Mouse (Mus musculus): ENCODE results near the gene Rtn4rl2. TPM values are rescaled to one million over a fixed set of nuclear protein-coding genes. Genes with fewer than 3 reads are reported as not detected.

Rtn4rl2 gene
- total RNA-seq, 4 experiments from 2014 or later = 63.8 to 85.9 (median 79.0) TPM

Small RNAs within 50 kb of the gene (microRNA-seq; reads per million reads assigned to microRNA genes)
- 0 reads per million in 2 experiments for gene Gm24332

Other genes starting within 250 kb of the Rtn4rl2 start
- 10 to 100 TPM; 51.9 to 56.8 (median 53.1) TPM for gene Ctnnd1, start 235.9 kb downstream of the Rtn4rl2 start, total RNA-seq (2022)
- gene Btbd18, start 227.6 kb downstream of the Rtn4rl2 start, total RNA-seq (2022) = not detected
- gene Selenoh, start 215.9 kb downstream of the Rtn4rl2 start, total RNA-seq (2022) = 10 to 100 TPM; 24.1 to 33.6 (median 28.4) TPM
- 1 to 10 TPM in 3 of 4 experiments, not detected in 1; 1.5 to 5.7 (median 1.8) TPM for gene Gm28635, start 208.7 kb downstream of the Rtn4rl2 start, total RNA-seq (2022)
- 10 to 100 TPM; 29.0 to 33.4 (median 31.7) TPM for gene Med19, start 208.3 kb downstream of the Rtn4rl2 start, total RNA-seq (2022)
- gene Tmx2, start 207.6 kb downstream of the Rtn4rl2 start, total RNA-seq (2022) = 100 to 1,000 TPM; 221 to 271 (median 233) TPM
- gene Zdhhc5, start 171.5 kb downstream of the Rtn4rl2 start, total RNA-seq (2022) = 10 to 100 TPM; 34.5 to 41.7 (median 36.3) TPM
- 10 to 100 TPM in 1 of 4 experiments, 1 to 10 TPM in 3; 7.4 to 10.4 (median 8.5) TPM for gene Clp1, start 159.4 kb downstream of the Rtn4rl2 start, total RNA-seq (2022)
- gene Ypel4, start 152.7 kb downstream of the Rtn4rl2 start, total RNA-seq (2022) = 100 to 1,000 TPM in 1 of 4 experiments, 10 to 100 TPM in 3; 68.7 to 105 (median 85.1) TPM
- 1 to 10 TPM; 1.9 to 4.2 (median 2.5) TPM for gene Gm19426, start 143.1 kb downstream of the Rtn4rl2 start, total RNA-seq (2022)
- gene Serping1, start 111.3 kb downstream of the Rtn4rl2 start, total RNA-seq (2022) = 10 to 100 TPM in 2 of 4 experiments, 1 to 10 TPM in 2; 6.2 to 16.4 (median 10.8) TPM
- gene Ube2l6, start 87.9 kb downstream of the Rtn4rl2 start, total RNA-seq (2022) = 1 to 10 TPM; 5.2 to 9.3 (median 5.6) TPM
- not detected for gene Smtnl1, start 64.1 kb downstream of the Rtn4rl2 start, total RNA-seq (2022)
- gene Timm10, start 59.7 kb downstream of the Rtn4rl2 start, total RNA-seq (2022) = 10 to 100 TPM; 44.2 to 55.4 (median 50.7) TPM
- gene Slc43a1, start 47.9 kb downstream of the Rtn4rl2 start, total RNA-seq (2022) = 1 to 10 TPM in 1 of 4 experiments, under 1 TPM in 2, not detected in 1; 0.34 to 1.3 (median 0.63) TPM
- gene Slc43a3, start 49.9 kb upstream of the Rtn4rl2 start, total RNA-seq (2022) = 1 to 10 TPM in 3 of 4 experiments, not detected in 1; 1.1 to 3.1 (median 2.1) TPM
- gene Prg2, start 93.8 kb upstream of the Rtn4rl2 start, total RNA-seq (2022) = not detected
- gene Prg3, start 101.5 kb upstream of the Rtn4rl2 start, total RNA-seq (2022) = not detected
- 100 to 1,000 TPM; 111 to 137 (median 126) TPM for gene Ssrp1, start 150.5 kb upstream of the Rtn4rl2 start, total RNA-seq (2022)
- gene P2rx3, start 150.8 kb upstream of the Rtn4rl2 start, total RNA-seq (2022) = 1 to 10 TPM; 2.1 to 2.6 (median 2.3) TPM
- 100 to 1,000 TPM; 160 to 169 (median 163) TPM for gene Tnks1bp1, start 161.3 kb upstream of the Rtn4rl2 start, total RNA-seq (2022)
- gene Aplnr, start 249.5 kb upstream of the Rtn4rl2 start, total RNA-seq (2022) = 1 to 10 TPM in 1 of 4 experiments, under 1 TPM in 3; 0.13 to 1.4 (median 0.59) TPM

All from layer of hippocampus, adult 8-10 months (tissue).